Mouse (Mus musculus): ENCODE results near the gene Rxfp2.

The Rxfp2 gene

DNA sequence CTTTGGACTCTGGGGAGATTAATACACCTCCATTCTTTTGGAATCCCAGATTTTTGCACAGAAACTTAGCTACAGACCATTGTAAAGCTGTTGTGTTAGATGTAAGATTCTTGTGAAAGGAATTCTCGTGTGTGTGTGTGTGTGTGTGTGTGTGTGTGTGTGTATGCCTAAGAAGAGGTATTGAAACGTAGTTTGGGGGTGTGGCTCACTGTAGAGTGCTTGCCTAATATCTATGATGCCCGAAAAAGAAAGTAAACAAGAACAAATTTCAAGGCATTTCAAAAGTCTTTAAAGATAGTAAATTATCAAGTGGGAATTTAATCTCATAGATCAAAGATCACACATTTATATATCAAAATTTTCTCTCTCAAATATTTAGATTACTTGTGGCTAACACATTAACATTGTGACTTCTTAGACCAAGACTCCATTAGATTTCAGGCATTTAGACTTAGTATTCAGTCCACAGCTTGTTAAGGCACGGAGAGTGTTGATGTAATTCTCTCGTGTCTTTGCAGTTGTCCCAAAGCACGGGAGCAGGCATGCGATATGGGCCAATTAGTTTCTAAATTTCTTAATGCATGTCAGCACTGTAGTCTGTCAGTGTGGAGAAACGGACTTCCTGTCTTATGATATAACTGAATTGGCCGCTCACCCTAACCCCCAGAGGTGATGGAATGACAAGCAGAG lies 97.9 kb downstream of the Rxfp2 start:
- no peak for DNase-seq

DNA sequence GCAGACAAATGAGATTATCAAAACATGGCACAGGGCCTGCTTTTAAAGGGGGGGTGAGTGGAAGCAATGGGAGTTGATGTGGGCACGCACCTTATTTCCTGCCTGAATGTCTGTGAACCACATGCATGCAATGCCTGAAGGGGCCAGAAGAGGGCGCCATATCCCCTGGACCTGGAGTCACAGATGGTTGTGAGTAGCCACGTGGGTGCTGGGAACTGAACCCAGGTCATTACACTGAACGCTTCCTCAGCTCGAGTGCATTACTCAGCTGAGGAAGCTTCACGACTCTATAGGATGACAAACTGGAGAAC lies 98.4 kb downstream of the Rxfp2 start:
- DNase-seq, result no peak

GRCm38 (mm10) chr5:150118124-150118454 lies 99.6 kb downstream of the Rxfp2 start:
- DNase-seq, result no peak

DNA sequence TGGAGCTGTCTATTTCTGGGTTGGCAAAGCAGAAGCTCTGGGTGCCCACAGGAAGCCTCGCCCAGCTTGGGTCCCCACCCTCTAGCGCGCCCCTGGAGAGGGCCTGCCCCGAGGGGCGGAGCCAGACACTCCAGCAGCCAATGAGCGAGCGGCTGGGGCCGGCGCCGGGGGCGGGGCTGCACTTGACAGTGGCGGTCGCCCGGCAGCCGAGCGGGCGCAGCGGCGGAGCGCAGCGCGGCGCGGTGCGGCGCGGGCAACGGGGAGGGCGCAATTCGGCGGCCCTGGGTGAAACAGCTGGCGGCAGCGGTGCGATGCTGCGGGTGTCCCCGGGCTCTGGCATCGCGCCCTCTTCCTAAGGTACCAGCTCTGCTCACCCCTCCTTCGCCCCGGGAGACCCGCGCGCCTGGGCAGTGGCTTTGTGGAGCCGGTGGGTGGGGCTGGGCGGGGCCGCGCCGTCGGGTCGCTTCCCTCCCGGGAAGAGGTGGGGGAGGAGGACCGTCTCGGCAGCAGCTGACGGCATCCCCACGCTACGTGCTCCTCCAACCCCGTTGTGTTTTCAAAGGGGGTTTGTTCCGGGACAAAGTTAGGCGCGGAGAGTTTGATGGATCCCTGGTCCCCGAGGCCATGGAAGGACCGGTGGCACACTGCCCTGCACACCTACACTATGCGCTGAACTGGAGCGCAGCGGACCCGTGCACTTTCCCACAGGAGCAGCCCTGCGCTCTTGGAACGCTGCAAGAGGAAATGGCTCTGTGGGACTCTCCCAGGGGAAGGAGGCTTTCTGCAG lies 100.2 kb downstream of the Rxfp2 start, which contains the start of gene Fry:
TSS of gene Fry (plus strand) at position 191 of the 787 bp plus-strand sequence.
- peak; percentile 74 for DNase-seq

GRCm38 (mm10) chr5:150120676-150121075 lies 102.2 kb downstream of the Rxfp2 start:
- no peak for DNase-seq

- no peak for DNase-seq
Observed at GRCm38 (mm10) chr5:150122095-150122494, 103.6 kb downstream of the Rxfp2 start.

DNA sequence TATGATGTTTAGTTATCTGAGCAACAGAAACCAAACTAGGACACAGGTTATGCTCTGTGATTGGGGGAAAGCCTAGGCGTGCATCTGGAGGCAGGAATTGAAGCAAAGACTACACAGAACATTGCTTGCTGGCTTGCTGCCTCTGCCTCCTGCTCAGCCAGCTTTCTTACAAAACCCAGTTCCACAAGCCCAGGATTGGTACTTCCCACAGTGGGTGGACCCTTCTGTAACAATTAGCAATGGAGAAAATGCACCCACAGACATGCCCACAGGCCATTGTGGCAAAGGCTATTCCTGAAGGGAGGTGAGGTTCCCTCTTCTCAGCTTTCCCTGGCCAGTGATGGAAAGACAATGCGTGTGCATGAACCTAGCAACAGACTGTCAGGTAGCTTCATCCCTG lies 104.1 kb downstream of the Rxfp2 start:
- DNase-seq, result no peak

DNA sequence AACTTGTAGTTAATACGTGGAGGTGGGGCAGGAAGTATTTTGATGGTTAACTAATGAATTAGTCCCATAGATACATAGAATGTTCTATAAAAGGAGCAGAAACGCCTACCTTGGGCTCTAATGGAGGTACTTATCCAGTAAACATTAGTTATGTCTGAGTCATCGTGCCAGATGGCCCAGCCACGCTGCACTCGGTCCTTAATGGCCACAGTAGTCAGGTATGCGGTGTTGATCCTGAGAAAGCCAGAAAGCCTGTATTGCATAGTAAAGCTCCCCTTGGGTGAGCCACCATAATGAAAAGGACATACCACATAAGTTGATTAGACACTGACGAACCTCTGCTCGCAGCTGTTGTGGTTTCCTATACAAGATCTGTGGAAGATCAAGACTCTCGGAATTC lies 107.4 kb downstream of the Rxfp2 start:
- DNase-seq, result no peak

DNA sequence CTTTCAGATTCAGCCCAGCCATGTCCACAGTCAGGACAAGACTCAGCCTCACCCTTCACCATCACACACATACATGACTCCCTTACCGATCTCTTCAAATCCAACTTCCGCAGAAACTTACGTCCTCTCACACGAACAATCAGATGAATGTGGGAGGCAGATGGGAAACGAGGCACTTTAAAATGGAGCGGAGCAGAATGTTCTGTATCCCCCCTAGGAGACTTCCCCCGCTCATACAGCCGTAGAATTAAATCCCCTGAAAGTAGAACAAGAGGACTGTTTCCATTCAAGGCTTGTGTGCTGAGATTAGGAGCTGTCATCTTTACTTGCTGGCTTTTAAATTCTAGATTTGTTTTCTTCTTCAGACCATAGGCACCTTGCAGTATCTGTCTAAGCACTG lies 110.0 kb downstream of the Rxfp2 start:
- no peak for DNase-seq

GRCm38 (mm10) chr5:150130144-150130543 lies 111.7 kb downstream of the Rxfp2 start:
- DNase-seq, result no peak

- DNase-seq, result no peak
Observed at GRCm38 (mm10) chr5:150131166-150131565, 112.7 kb downstream of the Rxfp2 start.
